Mouse (Mus musculus) embryonic facial prominence, embryonic 14.5 days (tissue): ENCODE data around the gene Nfatc2ip. TPM values are rescaled to one million over a fixed set of nuclear protein-coding genes. Genes with fewer than 3 reads are reported as not detected.
A peak's percentile ranks its signal among the peaks of the same experiment; 100 is the strongest.

Source experiments
- ATAC-seq: fragments of 200-750 bp; cut with Nextera tagmentation; 2 replicates; pipeline ENCODE4 v1.8.0; 2017; ENCODE audit warnings: low read depth, moderate number of reproducible peaks, moderate TSS enrichment
- DNase-seq: peaks from one replicate; pipeline ENCODE4 v3.0.0-alpha.2; 2015; ENCODE audit warnings: low spot score
- H3K27ac ChIP-seq: fragments of 300-500 bp; sonication (generic); replicated peaks from 2 replicates; pipeline ENCODE4 v1.5.1; 2014; ENCODE audit warnings: low read depth, mild to moderate bottlenecking, low read length, moderate library complexity
- H3K27me3 ChIP-seq: fragments of 300-500 bp; sonication (generic); replicated peaks from 2 replicates; pipeline ENCODE4 v1.6.1; 2014; ENCODE audit warnings: low read length; ENCODE audit not compliant: control insufficient read depth, insufficient read depth
- H3K36me3 ChIP-seq: fragments of 300-500 bp; sonication (generic); 2 replicates; pipeline ENCODE4 v1.6.1; 2014; ENCODE audit warnings: low read length, mixed read lengths; ENCODE audit not compliant: control insufficient read depth, insufficient read depth
- H3K4me1 ChIP-seq: fragments of 300-500 bp; sonication (generic); 2 replicates; pipeline ENCODE4 v1.6.1; 2014; ENCODE audit warnings: antibody characterized with exemption, low read length; ENCODE audit not compliant: control insufficient read depth, insufficient read depth
- H3K4me2 ChIP-seq: fragments of 300-500 bp; sonication (generic); 2 replicates; pipeline ENCODE4 v1.6.1; 2014; ENCODE audit warnings: low read depth, mild to moderate bottlenecking, low read length, moderate library complexity, mixed read lengths
- H3K4me3 ChIP-seq: fragments of 300-500 bp; sonication (generic); 2 replicates; pipeline ENCODE4 v1.5.1; 2014; ENCODE audit warnings: low read depth, mild to moderate bottlenecking, low read length
- H3K9ac ChIP-seq: fragments of 300-500 bp; sonication (generic); 2 replicates; pipeline ENCODE4 v1.6.1; 2014; ENCODE audit warnings: low read depth, mild to moderate bottlenecking, low read length, moderate library complexity, mixed read lengths
- H3K9me3 ChIP-seq: fragments of 300-500 bp; sonication (generic); 2 replicates; pipeline ENCODE4 v1.6.1; 2016; ENCODE audit warnings: low read length; ENCODE audit not compliant: control insufficient read depth
- WGBS: fragments of 180-500 bp; shearing (Covaris S2); extraction: QIAGEN DNeasy Blood & Tissue Kit; methylation state at CpG from one replicate; pipeline ENCODE4 v1.1.7; 2014; 5-methylcytosine and 5-hydroxymethylcytosine counted together
- polyA plus RNA-seq: library from polyadenylated mRNA; unstranded; fragments of >200 nt; fragmentation: Nextera tagmentation; extraction: Ambion mirVana; gene quantifications from 2 replicates; pipeline ENCODE4 v1.2.1, GENCODE M21; 2014

Gene Nfatc2ip
- polyA plus RNA-seq, 1 experiment from 2014 or later: 2.6 TPM

DNA sequence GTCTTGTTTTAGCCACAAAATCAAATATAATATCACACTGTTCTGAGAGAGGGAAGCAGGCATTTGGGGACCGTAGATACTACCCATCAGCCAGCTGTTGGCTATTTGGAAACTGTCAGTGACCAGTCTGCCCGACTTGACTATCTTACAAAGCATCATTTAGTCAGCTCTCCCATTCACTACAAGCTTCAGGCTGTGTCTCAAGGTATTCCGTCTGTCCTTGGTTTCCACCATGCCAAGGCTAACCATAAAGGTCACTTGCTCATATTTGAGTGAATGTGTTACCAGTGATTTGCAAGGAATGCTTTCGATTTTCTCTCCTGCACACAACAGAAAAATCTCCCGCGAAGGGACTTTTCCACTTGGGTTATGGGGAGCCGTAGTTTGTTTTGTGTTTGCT is 38.2 kb upstream of the Nfatc2ip start:
- Histone ChIP-seq H3K4me2 (no peak overlapping the region), H3K9me3 (no peaks in the 10 kb centered on the region), H3K4me3 (no peak overlapping the region), H3K9ac (no peak overlapping the region), H3K27ac (no peak overlapping the region), H3K4me1 (peaks cover 2% of the 10 kb centered on the region), H3K36me3 (peaks cover 38% of the 10 kb centered on the region; the same call in 1 of the 2 replicates), H3K27me3 (no peaks in the 10 kb centered on the region)
- ATAC-seq (no peak), DNase-seq (no peak)
- 89% methylated on average over 7 of the region's 7 CpGs for WGBS

DNA sequence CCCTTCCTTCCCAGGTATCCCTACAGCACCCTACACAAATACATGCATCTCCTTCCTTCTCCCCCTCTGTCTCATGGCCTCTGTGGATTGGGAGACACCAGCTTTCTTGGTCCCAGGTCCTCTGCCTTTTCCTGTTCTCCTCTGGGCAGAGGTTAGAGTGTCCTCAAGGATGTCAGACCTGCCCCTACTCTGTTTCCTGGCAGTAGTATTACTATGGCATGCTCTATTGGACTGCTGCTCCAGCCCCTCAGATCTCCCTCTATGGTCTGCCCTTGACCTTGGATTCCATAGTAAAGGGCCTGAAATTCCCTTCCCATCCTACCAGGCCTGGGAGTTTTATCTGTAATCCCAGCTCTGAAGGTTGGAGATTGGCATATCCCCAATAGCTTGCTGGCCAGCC is 33.6 kb upstream of the Nfatc2ip start:
- H3K27ac ChIP-seq: no peak overlapping the region
- H3K27me3 ChIP-seq: no peaks in the 10 kb centered on the region
- H3K9me3 ChIP-seq: peaks cover 3% of the 10 kb centered on the region; the same call in 1 of the 2 replicates
- peak overlapping the region; percentile 82; the same call in 1 of the 2 replicates for H3K4me2 ChIP-seq
- DNase-seq (no peak), ATAC-seq (no peak)
- peaks cover 32% of the 10 kb centered on the region; the same call in 1 of the 2 replicates for H3K36me3 ChIP-seq
- peaks cover 5% of the 10 kb centered on the region for H3K4me1 ChIP-seq
- H3K4me3 ChIP-seq: no peak overlapping the region
- H3K9ac ChIP-seq: peak overlapping the region; percentile 25; the same call in 1 of the 2 replicates

GRCm38 (mm10) chr7:126429503-126429898 is 33.0 kb upstream of the Nfatc2ip start:
- H3K27ac ChIP-seq: no peak overlapping the region
- 29% methylated on average over 14 of the region's 15 CpGs for WGBS

DNA sequence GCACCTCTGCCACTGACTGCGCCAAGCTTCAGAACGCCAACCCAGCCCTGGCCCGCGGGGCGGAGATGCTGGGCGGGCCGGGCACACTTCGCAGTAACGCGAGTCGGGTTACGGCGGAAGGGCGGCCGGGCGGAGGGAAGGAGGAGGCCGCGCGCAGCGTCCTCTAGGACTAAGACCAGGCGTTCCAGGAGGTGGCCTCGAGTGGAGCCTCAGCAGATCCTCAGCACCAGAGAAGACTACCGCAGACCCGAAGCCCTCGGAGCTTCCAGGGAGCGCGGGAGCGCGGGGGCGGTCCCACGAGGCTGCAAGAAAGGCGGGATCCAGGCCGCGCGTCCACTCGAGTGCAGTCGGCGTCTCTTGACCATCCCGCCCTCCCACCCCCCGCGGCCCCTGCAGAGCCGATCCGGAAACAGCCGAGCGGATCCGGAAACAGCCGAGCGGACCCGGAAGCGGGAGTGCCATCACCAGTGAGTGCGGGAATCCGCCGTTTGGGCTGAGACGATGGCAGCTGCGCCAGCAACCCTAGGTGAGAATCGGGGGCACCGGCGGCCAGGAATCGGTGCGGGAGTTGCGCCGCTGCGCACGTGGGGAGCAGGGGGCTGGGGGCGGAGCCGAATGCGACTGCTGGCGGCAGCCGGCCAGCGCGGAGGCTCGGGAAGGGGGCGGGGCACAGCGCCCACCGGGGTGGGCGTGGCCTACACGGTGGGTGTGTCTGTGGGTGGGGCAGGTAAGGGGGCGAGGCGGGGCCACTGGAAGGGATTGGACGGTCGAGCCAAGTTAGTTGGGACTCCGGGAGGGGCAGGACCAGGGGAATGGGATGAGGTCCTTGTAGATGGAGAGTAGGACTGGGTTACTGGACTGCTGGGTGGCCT is 32.3 kb upstream of the Nfatc2ip start, which contains the start of gene Rabep2:
Rabep2 (plus strand) TSS at position 129 of the 872 bp plus-strand sequence.
- Histone ChIP-seq H3K27ac (peak within 1 kb of the TSS; percentile 95), H3K4me3 (peak within 1 kb of the TSS; percentile 77), H3K9me3 (peaks cover 3% of the 10 kb centered on the region; the same call in 1 of the 2 replicates), H3K36me3 (peaks cover 21% of the 10 kb centered on the region; the same call in 1 of the 2 replicates), H3K4me2 (peak within 1 kb of the TSS; percentile 82), H3K9ac (peak within 1 kb of the TSS; percentile 87), H3K27me3 (no peaks in the 10 kb centered on the region), H3K4me1 (peaks cover 5% of the 10 kb centered on the region)
- ATAC-seq (peak; percentile 94), DNase-seq (peak; percentile 93)
- 1% methylated on average over 47 of the region's 82 CpGs for WGBS

More at GRCm38 (mm10) chr7:126429503-126429898, 33.0 kb upstream of the Nfatc2ip start:
- Histone ChIP-seq H3K4me2 (peak overlapping the region; percentile 82), H3K4me1 (peaks cover 5% of the 10 kb centered on the region), H3K36me3 (peaks cover 27% of the 10 kb centered on the region; the same call in 1 of the 2 replicates), H3K9me3 (peaks cover 3% of the 10 kb centered on the region; the same call in 1 of the 2 replicates), H3K9ac (peak overlapping the region; percentile 87), H3K4me3 (peak overlapping the region; percentile 77), H3K27me3 (no peaks in the 10 kb centered on the region)
- ATAC-seq (no peak), DNase-seq (no peak)

- WGBS: 17% methylated on average over 4 of the region's 4 CpGs
- DNase-seq: no peak
- Histone ChIP-seq H3K27me3 (no peaks in the 10 kb centered on the region), H3K4me3 (peak overlapping the region; percentile 77), H3K9me3 (peaks cover 3% of the 10 kb centered on the region; the same call in 1 of the 2 replicates), H3K4me1 (peaks cover 5% of the 10 kb centered on the region), H3K9ac (peak overlapping the region; percentile 87), H3K4me2 (peak overlapping the region; percentile 82), H3K27ac (peak overlapping the region; percentile 95), H3K36me3 (peaks cover 18% of the 10 kb centered on the region; the same call in 1 of the 2 replicates)
- peak; percentile 12; the same call in 1 of the 2 replicates for ATAC-seq
Measured at GRCm38 (mm10) chr7:126428154-126428553, 31.6 kb upstream of the Nfatc2ip start.

- Histone ChIP-seq H3K4me1 (peaks cover 5% of the 10 kb centered on the region), H3K9ac (no peak overlapping the region), H3K9me3 (peaks cover 3% of the 10 kb centered on the region; the same call in 1 of the 2 replicates), H3K27ac (no peak overlapping the region), H3K27me3 (no peaks in the 10 kb centered on the region), H3K36me3 (peaks cover 12% of the 10 kb centered on the region; the same call in 1 of the 2 replicates), H3K4me2 (no peak overlapping the region), H3K4me3 (no peak overlapping the region)
- 47% methylated on average over 12 of the region's 13 CpGs for WGBS
- ATAC-seq (no peak), DNase-seq (no peak)
Measured at GRCm38 (mm10) chr7:126427323-126427860, 30.9 kb upstream of the Nfatc2ip start.

DNA sequence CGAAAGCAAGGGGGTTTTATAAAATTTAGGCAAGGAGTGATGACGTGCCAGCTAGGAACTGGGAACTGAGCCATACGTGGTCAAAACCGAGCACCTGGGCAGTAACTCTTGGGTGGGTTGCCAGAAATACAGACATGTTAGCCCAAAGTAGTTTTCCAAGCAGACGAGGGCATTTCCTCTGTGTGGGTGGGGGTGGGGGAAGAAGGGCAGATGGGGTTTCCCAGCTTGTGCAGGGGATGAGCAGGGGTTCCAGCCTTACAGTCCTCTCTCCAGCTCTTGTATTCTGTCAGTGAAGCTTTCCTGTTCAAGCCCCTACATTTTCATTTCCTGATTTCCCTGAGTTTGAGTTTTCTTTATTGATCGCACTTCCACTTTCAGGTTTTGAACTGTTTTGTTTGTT is 27.6 kb upstream of the Nfatc2ip start:
- Histone ChIP-seq H3K9ac (no peak overlapping the region), H3K4me1 (no peaks in the 10 kb centered on the region), H3K27ac (no peak overlapping the region), H3K36me3 (no peaks in the 10 kb centered on the region), H3K27me3 (no peaks in the 10 kb centered on the region), H3K9me3 (peaks cover 3% of the 10 kb centered on the region; the same call in 1 of the 2 replicates), H3K4me3 (no peak overlapping the region), H3K4me2 (no peak overlapping the region)
- DNase-seq (no peak), ATAC-seq (no peak)
- WGBS: 82% methylated on average over 6 of the region's 6 CpGs

DNA sequence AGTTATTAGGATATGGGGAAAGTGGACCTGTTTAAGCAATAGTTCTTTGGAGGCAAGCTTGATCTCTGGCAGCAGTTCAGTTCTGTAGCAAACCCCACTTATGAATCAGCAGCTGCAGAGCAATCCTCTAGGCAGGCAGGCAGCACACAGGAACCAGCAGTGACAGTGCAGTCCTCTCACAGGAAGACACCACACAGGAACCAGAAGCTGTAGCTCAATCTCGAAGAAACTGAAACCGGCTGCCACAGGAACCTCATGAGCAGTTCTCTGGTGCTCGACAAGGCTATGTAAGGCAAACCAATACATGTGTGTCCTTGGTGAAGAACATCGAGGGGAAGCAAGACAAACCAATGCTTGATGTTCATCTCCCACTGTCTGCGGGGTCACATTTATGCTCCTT is 25.2 kb upstream of the Nfatc2ip start:
- 84% methylated on average over 5 of the region's 5 CpGs for WGBS
- no peak overlapping the region for H3K4me2 ChIP-seq
- H3K36me3 ChIP-seq: no peaks in the 10 kb centered on the region
- H3K9ac ChIP-seq: no peak overlapping the region
- no peaks in the 10 kb centered on the region for H3K27me3 ChIP-seq
- no peak for DNase-seq
- peaks cover 3% of the 10 kb centered on the region; the same call in 1 of the 2 replicates for H3K9me3 ChIP-seq
- ATAC-seq: no peak
- no peak overlapping the region for H3K27ac ChIP-seq
- H3K4me1 ChIP-seq: no peaks in the 10 kb centered on the region
- H3K4me3 ChIP-seq: no peak overlapping the region
